8 mouse cellular contexts compared by ENCODE assay signal in the genomic region with DNA sequence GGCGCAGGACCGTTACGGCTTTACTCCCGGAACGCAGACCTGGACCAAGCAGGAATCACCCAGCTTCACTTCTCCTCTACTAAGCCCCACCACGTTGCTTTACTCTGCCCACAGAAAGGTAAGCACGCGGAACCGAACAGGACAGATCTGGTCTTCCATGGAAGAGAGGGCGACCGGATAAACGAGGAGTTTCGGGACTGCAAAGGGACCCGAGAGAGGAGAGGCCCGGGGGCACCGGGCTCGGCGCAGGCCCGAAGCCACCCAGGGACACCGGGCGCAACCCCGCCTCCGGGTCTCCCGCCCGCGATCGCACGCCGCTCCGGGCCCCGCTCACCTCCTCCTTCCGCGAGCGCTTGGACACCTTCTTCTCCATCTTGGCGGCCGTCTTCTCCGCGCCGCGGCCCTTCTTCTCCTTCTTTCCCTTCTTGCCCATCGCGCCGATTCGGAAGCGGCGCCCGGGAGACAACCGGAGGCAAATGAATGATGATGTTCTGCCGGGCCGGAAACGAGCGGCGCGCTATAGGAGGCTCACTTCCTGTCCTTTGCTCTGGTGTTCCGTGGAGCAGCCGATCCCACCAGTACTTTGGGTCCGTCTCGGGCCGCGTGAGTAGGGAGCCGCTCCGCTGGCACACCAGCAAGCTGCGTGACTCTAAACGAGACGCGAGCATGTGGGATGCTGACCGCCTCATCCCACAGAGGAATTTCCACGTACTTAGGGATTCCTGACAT. TPM values are rescaled to one million over a fixed set of nuclear protein-coding genes. Genes with fewer than 3 reads are reported as not detected.
DNase-seq lines count a peak whose midpoint lies in the region; ATAC-seq and TF ChIP-seq lines count a peak whose summit lies in the region.

Gene Klhdc4, minus strand, starts transcription at position 522 of the 729 bp plus-strand sequence.

- intact Hi-C loops in heart, postnatal 10 days (cut with DNase I), result no loop called here

- no peaks in the 10 kb centered on the region for H3K36me3 ChIP-seq in E14TG2a.4 (ENCODE audit: insufficient read depth, low read length)
- H3K36me3 ChIP-seq in forebrain, embryonic 13.5 days (ENCODE audit: poor library complexity, severe bottlenecking), result no peaks in the 10 kb centered on the region
- H3K36me3 ChIP-seq in liver, postnatal 0 days (replicated peaks; ENCODE audit: insufficient read depth, low read length), result no peaks in the 10 kb centered on the region
- H3K36me3 ChIP-seq in neural tube, embryonic 14.5 days (ENCODE audit: control insufficient read depth, insufficient read depth, low read length), result no peaks in the 10 kb centered on the region

- peaks cover 4% of the 10 kb centered on the region; the same call in 1 of the 2 replicates for H3K27me3 ChIP-seq in E14TG2a.4 (ENCODE audit: insufficient read depth, low read length)
- 0 out of 2 replicates have a peak, but pooled peaks cover 2% of the 10 kb centered on the region for H3K27me3 ChIP-seq in forebrain, embryonic 13.5 days
- no peaks in the 10 kb centered on the region for H3K27me3 ChIP-seq in liver, postnatal 0 days (ENCODE audit: insufficient read depth, low read length)
- H3K27me3 ChIP-seq in neural tube, embryonic 14.5 days (ENCODE audit: control insufficient read depth, insufficient read depth, low read length), result no peaks in the 10 kb centered on the region

- no peak; the same call in 1 of the 2 replicates for TF ChIP-seq EP300 in liver, postnatal 0 days (IDR thresholded peaks at IDR 0.05; ENCODE audit: low read depth)

- peak within 1 kb of the TSS; percentile 91 for H3K4me3 ChIP-seq in E14TG2a.4 (replicated peaks; ENCODE audit: low read length)
- peak within 1 kb of the TSS; percentile 91 for H3K4me3 ChIP-seq in forebrain, embryonic 13.5 days
- peak within 1 kb of the TSS; percentile 90 for H3K4me3 ChIP-seq in liver, postnatal 0 days (ENCODE audit: low read depth, low read length)
- H3K4me3 ChIP-seq in neural tube, embryonic 14.5 days (ENCODE audit: low read depth, low read length), result peak within 1 kb of the TSS; percentile 88

- peak within 1 kb of the TSS; percentile 62 for H3K27ac ChIP-seq in forebrain, embryonic 13.5 days
- H3K27ac ChIP-seq in liver, postnatal 0 days (ENCODE audit: low read depth), result 0 out of 2 replicates have a peak within 1 kb of the TSS, but pooled peaks have one; percentile 23
- peak within 1 kb of the TSS; percentile 85 for H3K27ac ChIP-seq in neural tube, embryonic 14.5 days (ENCODE audit: low read depth, low read length)

- peaks cover 21% of the 10 kb centered on the region for H3K4me1 ChIP-seq in E14TG2a.4 (replicated peaks; ENCODE audit: low read depth, low read length)
- peaks cover 19% of the 10 kb centered on the region for H3K4me1 ChIP-seq in forebrain, embryonic 13.5 days
- peaks cover 18% of the 10 kb centered on the region for H3K4me1 ChIP-seq in liver, postnatal 0 days (ENCODE audit: insufficient read depth)
- H3K4me1 ChIP-seq in neural tube, embryonic 14.5 days (ENCODE audit: control insufficient read depth, insufficient read depth, low read length), result peaks cover 13% of the 10 kb centered on the region

- DNase-seq in c-Kit-positive CD71-positive TER-119-positive erythroid progenitor cells, embryonic 14.5 days (ENCODE audit: low spot score), result peak; percentile 87
- DNase-seq in heart, postnatal 10 days, result peak; percentile 90 to 92
- DNase-seq in large intestine, adult 2 months (ENCODE audit: low read depth, low spot score), result peak; percentile 78
- peak; percentile 90 for DNase-seq in liver, postnatal 0 days
- DNase-seq in testis, postnatal 10 days (ENCODE audit: low spot score), result peak; percentile 90

- under 1% methylated on average over 68 of the region's 68 CpGs for WGBS in forebrain, embryonic 13.5 days
- WGBS in large intestine, adult 2 months, result under 1% methylated on average over 68 of the region's 68 CpGs
- WGBS in liver, postnatal 0 days (ENCODE audit: insufficient replicate concordance), result under 1% methylated on average over 64 of the region's 68 CpGs
- WGBS in neural tube, embryonic 14.5 days, result under 1% methylated on average over 68 of the region's 68 CpGs

- no peaks in the 10 kb centered on the region for H3K9me3 ChIP-seq in E14TG2a.4 (ENCODE audit: low read length)
- no peaks in the 10 kb centered on the region for H3K9me3 ChIP-seq in forebrain, embryonic 13.5 days (replicated peaks)
- H3K9me3 ChIP-seq in liver, postnatal 0 days (ENCODE audit: low read length), result no peaks in the 10 kb centered on the region
- no peaks in the 10 kb centered on the region for H3K9me3 ChIP-seq in neural tube, embryonic 14.5 days (ENCODE audit: control insufficient read depth, low read length)

- peak within 1 kb of the TSS; percentile 97 for H3K4me2 ChIP-seq in forebrain, embryonic 13.5 days
- peak within 1 kb of the TSS; percentile 97 for H3K4me2 ChIP-seq in liver, postnatal 0 days (ENCODE audit: low read depth, low read length)
- peak within 1 kb of the TSS; percentile 96 for H3K4me2 ChIP-seq in neural tube, embryonic 14.5 days (ENCODE audit: low read depth, low read length)

- TF ChIP-seq CTCF in E14TG2a.4 (conservative IDR thresholded peaks at IDR 0.05; ENCODE audit: low read length), result no peak
- TF ChIP-seq CTCF in liver, postnatal 0 days (IDR thresholded peaks at IDR 0.05; ENCODE audit: low read depth), result no peak

- ATAC-seq in forebrain, embryonic 13.5 days, result peak; percentile 99
- peak; percentile 98 for ATAC-seq in liver, postnatal 0 days
- peak; percentile 99 for ATAC-seq in neural tube, embryonic 14.5 days (ENCODE audit: low read depth)

- peak within 1 kb of the TSS; percentile 86 for H3K9ac ChIP-seq in forebrain, embryonic 13.5 days
- H3K9ac ChIP-seq in liver, postnatal 0 days (replicated peaks), result peak within 1 kb of the TSS; percentile 83
- peak within 1 kb of the TSS; percentile 80 for H3K9ac ChIP-seq in neural tube, embryonic 14.5 days (replicated peaks; ENCODE audit: low read depth, low read length)

RNA-seq across cellular contexts. Expression of gene Klhdc4, which starts in this region (rescaled TPM):
- polyA plus RNA-seq in forebrain, embryonic 13.5 days (2015; fragmentation: Nextera tagmentation; extraction: Ambion mirVana), result 44.3 and 50.6 TPM in 2 replicates
- total RNA-seq in heart, postnatal 10 days (2021), result 10 to 100 TPM; 14.4 to 16.0 TPM
- 11.5 and 16.9 TPM in 2 replicates for polyA plus RNA-seq in large intestine, adult 2 months (2012; rRNA removed)
- polyA plus RNA-seq in liver, postnatal 0 days (2015; fragmentation: Nextera tagmentation; extraction: Ambion mirVana), result 8.2 and 8.7 TPM in 2 replicates
- polyA plus RNA-seq in neural tube, embryonic 14.5 days (2014; fragmentation: Nextera tagmentation; extraction: Ambion mirVana), result 43.7 and 46.2 TPM in 2 replicates

Comparison
In these comparisons a context has a peak if more than half of its experiments do, and no peak if none do; other contexts are left out.
1. Peak in every context shown above with its lines: DNase-seq, ATAC-seq, H3K4me3 ChIP-seq and H3K27ac ChIP-seq.
2. H3K27ac ChIP-seq: peak in every context shown above with its lines; median percentile 85 in neural tube, embryonic 14.5 days; 62 in forebrain, embryonic 13.5 days; 23 in liver, postnatal 0 days.